Mouse (Mus musculus): ENCODE results near the gene Aimp2. TPM values are rescaled to one million over a fixed set of nuclear protein-coding genes. Genes with fewer than 3 reads are reported as not detected.

The Aimp2 gene
- polyA plus RNA-seq, 1 experiment from 2014 or later: 100 TPM

DNA sequence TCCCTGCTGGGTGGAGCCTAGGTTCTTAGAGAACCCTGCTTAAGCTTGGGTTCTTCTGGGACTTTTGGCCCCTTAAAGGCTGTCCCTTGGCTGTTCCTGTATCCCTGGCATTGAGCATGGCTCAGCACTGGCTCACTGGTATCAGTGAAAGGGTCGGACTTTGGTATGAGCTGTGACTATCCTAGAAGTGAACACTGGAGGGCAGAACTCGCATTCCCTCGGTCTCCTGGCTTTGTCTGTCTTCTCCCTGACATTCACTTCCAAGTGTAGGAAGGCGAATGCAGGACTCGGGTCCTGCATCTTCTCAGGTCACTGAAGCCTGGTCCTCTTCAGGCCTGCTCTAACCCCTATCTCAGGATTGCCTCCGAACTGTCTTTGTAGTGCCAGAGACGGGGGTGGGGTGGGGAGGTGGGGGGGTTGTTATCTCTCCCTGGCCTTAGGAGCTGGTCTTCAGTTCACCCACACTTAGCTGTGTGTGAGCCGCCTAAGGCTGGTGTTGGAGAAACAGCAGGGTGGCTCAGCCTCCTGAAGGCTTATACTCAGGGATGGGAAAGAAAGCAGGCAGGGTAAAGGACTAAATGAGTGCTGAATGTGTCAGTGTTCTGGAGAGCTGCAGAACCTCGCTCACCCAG is 17.3 kb downstream of the Aimp2 start:
- Histone ChIP-seq H3K4me2 (ENCODE audit: low read depth, low read length) (no peak overlapping the region), H3K9ac (ENCODE audit: low read depth, low read length) (no peak overlapping the region), H3K4me3 (ENCODE audit: low read depth, low read length) (no peak overlapping the region), H3K27ac (replicated peaks; ENCODE audit: low read depth, low read length) (no peak overlapping the region), H3K9me3 (ENCODE audit: control insufficient read depth, low read length) (no peaks in the 10 kb centered on the region), H3K36me3 (ENCODE audit: control insufficient read depth, insufficient read depth, low read length) (peaks cover 78% of the 10 kb centered on the region), H3K4me1 (ENCODE audit: control insufficient read depth, insufficient read depth, low read length) (no peaks in the 10 kb centered on the region), H3K27me3 (replicated peaks; ENCODE audit: control insufficient read depth, insufficient read depth, low read length) (no peaks in the 10 kb centered on the region)
- no peak for ATAC-seq (ENCODE audit: low read depth)
- no peak for DNase-seq (ENCODE audit: low spot score)
- WGBS: 76% methylated on average over 9 of the region's 9 CpGs

DNA sequence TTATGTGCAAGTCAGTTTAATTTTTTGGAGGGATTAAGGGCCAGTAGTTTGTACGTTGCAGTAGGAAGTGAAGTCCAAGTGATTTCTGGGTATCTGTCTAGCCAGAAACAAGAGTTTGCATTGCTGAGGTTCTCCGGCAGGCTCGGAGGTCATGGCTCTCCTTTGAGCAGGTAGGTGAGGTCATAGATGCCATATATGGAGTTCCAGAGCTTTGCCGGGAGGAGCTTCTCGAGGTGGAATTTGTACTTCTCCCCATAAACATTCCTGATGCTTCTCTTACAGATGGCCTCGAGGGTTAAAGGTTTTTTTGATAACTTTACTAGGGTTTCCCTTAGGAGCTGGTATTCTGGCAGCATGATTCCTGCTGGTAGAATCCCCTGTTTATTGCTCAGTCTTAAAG is 18.9 kb downstream of the Aimp2 start:
- no peaks in the 10 kb centered on the region for H3K27me3 ChIP-seq (replicated peaks; ENCODE audit: control insufficient read depth, insufficient read depth, low read length)
- 79% methylated on average over 6 of the region's 6 CpGs for WGBS
- ATAC-seq (ENCODE audit: low read depth): no peak
- no peaks in the 10 kb centered on the region for H3K9me3 ChIP-seq (ENCODE audit: control insufficient read depth, low read length)
- peaks cover 83% of the 10 kb centered on the region for H3K36me3 ChIP-seq (ENCODE audit: control insufficient read depth, insufficient read depth, low read length)
- H3K9ac ChIP-seq (ENCODE audit: low read depth, low read length): no peak overlapping the region
- no peak overlapping the region for H3K27ac ChIP-seq (replicated peaks; ENCODE audit: low read depth, low read length)
- DNase-seq (ENCODE audit: low spot score): no peak
- H3K4me1 ChIP-seq (ENCODE audit: control insufficient read depth, insufficient read depth, low read length): no peaks in the 10 kb centered on the region
- H3K4me2 ChIP-seq (ENCODE audit: low read depth, low read length): no peak overlapping the region
- H3K4me3 ChIP-seq (ENCODE audit: low read depth, low read length): no peak overlapping the region

DNA sequence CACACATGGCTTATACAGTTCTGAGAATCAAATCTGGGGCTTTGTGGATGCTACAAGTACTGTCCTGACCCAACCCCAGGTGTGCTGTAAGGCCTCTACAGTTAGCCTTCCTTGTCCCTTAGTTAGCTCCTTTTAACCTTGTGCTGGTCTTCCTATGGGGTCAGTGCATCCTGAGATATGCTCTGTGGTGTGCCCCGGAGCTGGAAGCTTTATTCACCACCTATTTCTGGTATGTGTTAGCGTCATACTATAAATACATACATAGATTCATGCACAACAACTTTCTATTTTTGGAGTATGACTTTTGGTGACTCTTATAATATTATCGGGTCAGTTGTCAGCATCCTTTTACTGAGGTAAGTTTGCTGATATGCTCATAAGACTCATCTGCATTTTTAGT is 24.4 kb downstream of the Aimp2 start:
- ATAC-seq (ENCODE audit: low read depth) (no peak), DNase-seq (ENCODE audit: low spot score) (no peak)
- Histone ChIP-seq H3K9ac (ENCODE audit: low read depth, low read length) (no peak overlapping the region), H3K4me1 (ENCODE audit: control insufficient read depth, insufficient read depth, low read length) (no peaks in the 10 kb centered on the region), H3K36me3 (ENCODE audit: control insufficient read depth, insufficient read depth, low read length) (peaks cover 98% of the 10 kb centered on the region), H3K27me3 (replicated peaks; ENCODE audit: control insufficient read depth, insufficient read depth, low read length) (no peaks in the 10 kb centered on the region), H3K4me3 (ENCODE audit: low read depth, low read length) (no peak overlapping the region), H3K27ac (replicated peaks; ENCODE audit: low read depth, low read length) (no peak overlapping the region), H3K4me2 (ENCODE audit: low read depth, low read length) (no peak overlapping the region), H3K9me3 (ENCODE audit: control insufficient read depth, low read length) (no peaks in the 10 kb centered on the region)
- 98% methylated on average over 3 of the region's 3 CpGs for WGBS

DNA sequence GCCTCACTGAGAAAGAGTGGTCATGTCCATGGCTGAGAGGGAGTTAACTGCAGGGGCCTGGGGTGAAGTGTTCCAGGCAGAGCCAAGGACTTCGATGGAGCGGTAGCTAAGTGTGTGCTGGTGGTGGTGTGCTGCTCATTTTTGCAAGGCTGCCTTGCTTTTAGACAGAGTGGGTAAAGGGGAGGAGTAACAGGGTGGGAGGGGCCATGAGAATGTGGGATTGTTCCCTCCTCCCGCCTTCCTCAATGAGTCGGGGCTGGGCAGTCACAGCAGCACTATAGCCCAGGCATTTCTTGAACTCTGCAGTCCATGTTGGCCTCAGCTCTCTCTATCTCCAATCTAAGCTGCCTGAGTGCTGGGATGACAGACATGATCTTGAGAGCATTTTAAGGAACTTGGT is 35.1 kb downstream of the Aimp2 start:
- Histone ChIP-seq H3K9me3 (ENCODE audit: control insufficient read depth, low read length) (no peaks in the 10 kb centered on the region), H3K4me3 (ENCODE audit: low read depth, low read length) (no peak overlapping the region), H3K4me1 (ENCODE audit: control insufficient read depth, insufficient read depth, low read length) (no peaks in the 10 kb centered on the region), H3K27ac (replicated peaks; ENCODE audit: low read depth, low read length) (no peak overlapping the region), H3K4me2 (ENCODE audit: low read depth, low read length) (no peak overlapping the region), H3K9ac (ENCODE audit: low read depth, low read length) (no peak overlapping the region), H3K27me3 (replicated peaks; ENCODE audit: control insufficient read depth, insufficient read depth, low read length) (no peaks in the 10 kb centered on the region), H3K36me3 (ENCODE audit: control insufficient read depth, insufficient read depth, low read length) (peaks cover 71% of the 10 kb centered on the region)
- DNase-seq (ENCODE audit: low spot score): no peak
- no peak for ATAC-seq (ENCODE audit: low read depth)
- WGBS: 69% methylated on average over 4 of the region's 4 CpGs

DNA sequence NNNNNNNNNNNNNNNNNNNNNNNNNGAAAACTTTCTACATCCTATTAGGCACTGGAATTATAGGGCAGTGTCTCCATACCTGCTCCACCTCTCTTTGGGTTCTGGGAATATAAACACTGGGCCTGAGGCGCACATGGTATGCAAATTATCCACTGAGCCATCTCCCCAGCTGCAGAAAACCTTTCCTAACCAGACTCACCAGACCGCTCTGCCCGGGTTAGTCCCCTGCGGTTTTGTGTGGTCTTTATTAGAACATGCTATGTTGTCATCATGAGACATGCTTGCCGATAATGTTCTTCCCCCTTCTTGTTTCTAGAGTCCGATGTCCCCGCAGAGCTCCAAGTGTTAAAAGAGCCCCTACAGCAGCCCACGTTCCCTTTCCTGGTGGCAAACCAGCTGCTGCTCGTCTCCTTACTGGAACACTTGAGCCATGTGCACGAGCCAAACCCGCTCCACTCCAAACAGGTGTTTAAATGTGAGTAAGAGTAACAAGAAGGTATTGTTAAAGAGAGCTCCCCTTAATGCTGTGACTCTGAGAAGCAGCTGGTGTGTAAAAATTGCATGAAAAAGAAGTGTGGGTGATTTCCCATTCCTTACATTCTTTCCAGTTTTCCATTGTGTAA is 38.0 kb downstream of the Aimp2 start:
- Histone ChIP-seq H3K9ac (ENCODE audit: low read depth, low read length) (no peak overlapping the region), H3K4me1 (ENCODE audit: control insufficient read depth, insufficient read depth, low read length) (no peaks in the 10 kb centered on the region), H3K36me3 (ENCODE audit: control insufficient read depth, insufficient read depth, low read length) (peaks cover 44% of the 10 kb centered on the region), H3K27ac (replicated peaks; ENCODE audit: low read depth, low read length) (no peak overlapping the region), H3K27me3 (replicated peaks; ENCODE audit: control insufficient read depth, insufficient read depth, low read length) (no peaks in the 10 kb centered on the region), H3K9me3 (ENCODE audit: control insufficient read depth, low read length) (no peaks in the 10 kb centered on the region), H3K4me2 (ENCODE audit: low read depth, low read length) (no peak overlapping the region), H3K4me3 (ENCODE audit: low read depth, low read length) (no peak overlapping the region)
- WGBS: 70% methylated on average over 11 of the region's 11 CpGs
- ATAC-seq (ENCODE audit: low read depth): peak; percentile 44; the same call in 1 of the 2 replicates
- DNase-seq (ENCODE audit: low spot score): peak; percentile 34

Other genes with a start within 250 kb of the Aimp2 start
- gene Usp42, start 177.6 kb downstream of the Aimp2 start, polyA plus RNA-seq (2014; fragmentation: Nextera tagmentation; extraction: Ambion mirVana): 18.1 and 19.2 TPM in 2 replicates
- 38.4 and 39.8 TPM in 2 replicates for gene Eif2ak1, start 92.1 kb downstream of the Aimp2 start, polyA plus RNA-seq (2014; fragmentation: Nextera tagmentation; extraction: Ambion mirVana)
- 0.18 TPM in 1 of 2 replicates, not detected in the other for gene Ankrd61, start 12.2 kb downstream of the Aimp2 start, polyA plus RNA-seq (2014; fragmentation: Nextera tagmentation; extraction: Ambion mirVana)
- 20.9 and 23.3 TPM in 2 replicates for gene Pms2, start 117 bp upstream of the Aimp2 start, polyA plus RNA-seq (2014; fragmentation: Nextera tagmentation; extraction: Ambion mirVana)
- 0.49 and 0.63 TPM in 2 replicates for gene Gm42421, start 18.3 kb upstream of the Aimp2 start, polyA plus RNA-seq (2014; fragmentation: Nextera tagmentation; extraction: Ambion mirVana)
- 3.3 and 4.7 TPM in 2 replicates for gene Rsph10b, start 23.2 kb upstream of the Aimp2 start, polyA plus RNA-seq (2014; fragmentation: Nextera tagmentation; extraction: Ambion mirVana)
- 69.6 and 76.1 TPM in 2 replicates for gene Ccz1, start 105.0 kb upstream of the Aimp2 start, polyA plus RNA-seq (2014; fragmentation: Nextera tagmentation; extraction: Ambion mirVana)
- gene Ocm, start 116.8 kb upstream of the Aimp2 start, polyA plus RNA-seq (2014; fragmentation: Nextera tagmentation; extraction: Ambion mirVana): 0.34 and 1.1 TPM in 2 replicates
- gene Lmtk2, start 190.6 kb upstream of the Aimp2 start, polyA plus RNA-seq (2014; fragmentation: Nextera tagmentation; extraction: Ambion mirVana): 3.7 and 4.2 TPM in 2 replicates